Mouse (Mus musculus) hindbrain, embryonic 11.5 days (tissue): ENCODE data around the gene 1700102P08Rik. TPM values are rescaled to one million over a fixed set of nuclear protein-coding genes. Genes with fewer than 3 reads are reported as not detected.

Experiments used
- ATAC-seq: fragments of 200-750 bp; cut with Nextera tagmentation; 2 replicates; pipeline ENCODE4 v1.8.0; 2017; ENCODE audit warnings: mild to moderate bottlenecking, moderate TSS enrichment, moderate library complexity; ENCODE audit not compliant: low FRiP score
- DNase-seq: peaks from one replicate; pipeline ENCODE4 v3.0.0-alpha.2; 2015; ENCODE audit warnings: low spot score
- H3K27ac ChIP-seq: fragments of 300-500 bp; sonication (generic); 2 replicates; pipeline ENCODE4 v1.5.1; 2014; ENCODE audit warnings: mild to moderate bottlenecking, low read depth, low read length
- H3K27me3 ChIP-seq: fragments of 300-500 bp; sonication (generic); 2 replicates; pipeline ENCODE4 v1.6.1; 2014; ENCODE audit warnings: mild to moderate bottlenecking, low read length, moderate library complexity, mixed read lengths; ENCODE audit not compliant: control insufficient read depth, insufficient read depth
- H3K36me3 ChIP-seq: fragments of 300-500 bp; sonication (generic); 2 replicates; pipeline ENCODE4 v1.6.1; 2014; ENCODE audit warnings: mild to moderate bottlenecking, low read length, moderate library complexity, mixed read lengths; ENCODE audit not compliant: control insufficient read depth, insufficient read depth
- H3K4me1 ChIP-seq: fragments of 300-500 bp; sonication (generic); replicated peaks from 2 replicates; pipeline ENCODE4 v1.6.1; 2014; ENCODE audit warnings: low read length, mixed read lengths; ENCODE audit not compliant: control insufficient read depth, insufficient read depth
- H3K4me2 ChIP-seq: fragments of 300-500 bp; sonication (generic); replicated peaks from 2 replicates; pipeline ENCODE4 v1.6.1; 2014; ENCODE audit warnings: mild to moderate bottlenecking, low read depth, low read length
- H3K4me3 ChIP-seq: fragments of 300-500 bp; sonication (generic); 2 replicates; pipeline ENCODE4 v1.5.1; 2014; ENCODE audit warnings: low read depth, low read length
- H3K9ac ChIP-seq: fragments of 300-500 bp; sonication (generic); 2 replicates; pipeline ENCODE4 v1.6.1; 2014; ENCODE audit warnings: low read depth, low read length
- H3K9me3 ChIP-seq: fragments of 300-500 bp; sonication (generic); 2 replicates; pipeline ENCODE4 v1.6.1; 2016; ENCODE audit warnings: low read length; ENCODE audit not compliant: control insufficient read depth
- WGBS: fragments of 180-500 bp; shearing (Covaris S2); extraction: QIAGEN DNeasy Blood & Tissue Kit; methylation state at CpG from one replicate; pipeline ENCODE4 v1.1.7; 2014; 5-methylcytosine and 5-hydroxymethylcytosine counted together
- polyA plus RNA-seq: library from polyadenylated mRNA; unstranded; fragments of >200 nt; fragmentation: Nextera tagmentation; extraction: Ambion mirVana; gene quantifications from 2 replicates; pipeline ENCODE4 v1.2.1, GENCODE M21; 2014

The 1700102P08Rik gene
- polyA plus RNA-seq, 1 experiment from 2014 or later = 1.0 TPM

DNA sequence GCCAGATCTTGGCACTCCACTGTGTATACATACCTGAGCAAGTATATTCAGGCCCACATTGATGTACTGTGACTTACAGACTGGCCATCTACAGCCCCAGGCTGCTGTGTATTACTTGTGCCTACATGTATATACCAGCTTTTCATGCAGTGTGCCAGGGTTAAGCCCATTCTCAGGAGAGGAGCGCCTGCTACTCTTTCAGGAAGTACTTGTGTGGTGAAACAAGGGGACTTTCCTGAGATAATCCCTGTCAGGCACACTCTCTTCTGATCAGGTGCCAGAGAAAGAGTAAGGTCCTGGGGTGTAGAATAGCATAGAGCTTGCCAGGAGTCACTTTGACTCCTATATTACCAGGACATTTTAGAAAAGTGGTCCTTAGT is 67.3 kb downstream of the 1700102P08Rik start:
- Histone ChIP-seq H3K4me3 (peak overlapping the region; percentile 98), H3K4me1 (peaks cover 3% of the 10 kb centered on the region; the same call in 1 of the 2 replicates), H3K36me3 (0 out of 2 replicates have a peak, but pooled peaks cover 8% of the 10 kb centered on the region), H3K27me3 (no peaks in the 10 kb centered on the region), H3K9me3 (no peaks in the 10 kb centered on the region), H3K27ac (no peak overlapping the region), H3K4me2 (peak overlapping the region; percentile 89; the same call in 1 of the 2 replicates), H3K9ac (no peak overlapping the region)
- ATAC-seq = no peak
- DNase-seq = no peak
- WGBS = 100% methylated on average over 1 of the region's 1 CpGs

Other genes starting within 250 kb of the 1700102P08Rik start
- gene Bsn, start 202.4 kb upstream of the 1700102P08Rik start, polyA plus RNA-seq = 3.9 and 4.4 TPM in 2 replicates
- 51.0 and 52.0 TPM in 2 replicates for gene Dag1, start 128.8 kb upstream of the 1700102P08Rik start, polyA plus RNA-seq
- 64.5 and 66.4 TPM in 2 replicates for gene Nicn1, start 102.4 kb upstream of the 1700102P08Rik start, polyA plus RNA-seq
- gene Amt, start 96.0 kb upstream of the 1700102P08Rik start, polyA plus RNA-seq = 20.5 and 23.8 TPM in 2 replicates
- gene Rhoa, start 86.7 kb upstream of the 1700102P08Rik start, polyA plus RNA-seq = 270 and 295 TPM in 2 replicates
- gene Tcta, start 86.6 kb upstream of the 1700102P08Rik start, polyA plus RNA-seq = 31.0 and 35.0 TPM in 2 replicates
- gene Gpx1, start 53.9 kb upstream of the 1700102P08Rik start, polyA plus RNA-seq = 821 and 840 TPM in 2 replicates
- gene Usp4, start 45.0 kb upstream of the 1700102P08Rik start, polyA plus RNA-seq = 131 and 143 TPM in 2 replicates
- 1.3 and 1.6 TPM in 2 replicates for gene Ccdc36, start 35.7 kb downstream of the 1700102P08Rik start, polyA plus RNA-seq
- gene BC048562, start 43.7 kb downstream of the 1700102P08Rik start, polyA plus RNA-seq = not detected in 2 replicates
- 44.1 TPM in 2 replicates for gene Ccdc71, start 67.7 kb downstream of the 1700102P08Rik start, polyA plus RNA-seq
- 23.8 and 28.8 TPM in 2 replicates for gene Klhdc8b, start 68.8 kb downstream of the 1700102P08Rik start, polyA plus RNA-seq
- 11.3 and 13.4 TPM in 2 replicates for gene Lamb2, start 86.9 kb downstream of the 1700102P08Rik start, polyA plus RNA-seq
- gene Usp19, start 97.8 kb downstream of the 1700102P08Rik start, polyA plus RNA-seq = 58.9 and 60.4 TPM in 2 replicates
- 98.1 and 101 TPM in 2 replicates for gene Qars, start 114.9 kb downstream of the 1700102P08Rik start, polyA plus RNA-seq
- 154 and 166 TPM in 2 replicates for gene Qrich1, start 124.0 kb downstream of the 1700102P08Rik start, polyA plus RNA-seq
- 163 and 169 TPM in 2 replicates for gene Impdh2, start 167.5 kb downstream of the 1700102P08Rik start, polyA plus RNA-seq
- gene Ndufaf3, start 174.6 kb downstream of the 1700102P08Rik start, polyA plus RNA-seq = 58.8 and 59.4 TPM in 2 replicates
- gene Dalrd3, start 177.1 kb downstream of the 1700102P08Rik start, polyA plus RNA-seq = 175 and 177 TPM in 2 replicates
- gene Wdr6, start 185.9 kb downstream of the 1700102P08Rik start, polyA plus RNA-seq = 114 and 124 TPM in 2 replicates
- 6.7 and 8.6 TPM in 2 replicates for gene P4htm, start 204.9 kb downstream of the 1700102P08Rik start, polyA plus RNA-seq